ENCODE assay signal across 28 mouse cellular contexts in the genomic region with DNA sequence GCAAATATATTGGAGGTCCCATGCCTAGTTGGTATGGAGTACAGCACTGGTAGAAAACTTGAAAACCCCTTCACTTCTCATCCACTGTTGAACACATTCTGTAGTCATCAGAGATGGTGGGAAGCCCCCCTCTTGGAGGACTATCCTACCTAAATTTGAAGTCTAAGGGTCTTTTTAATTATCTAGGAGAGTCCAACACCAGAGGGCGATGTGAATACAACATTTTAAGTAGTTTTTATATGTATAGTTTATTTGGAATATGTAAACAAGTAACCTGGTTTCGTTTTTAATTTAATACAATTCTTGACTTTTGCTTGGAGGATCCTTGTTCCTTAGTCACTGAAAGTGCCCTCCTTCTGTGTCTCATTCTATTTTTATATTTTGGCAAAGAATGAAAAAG.
DNase-seq lines count a peak whose midpoint lies in the region; ATAC-seq and TF ChIP-seq lines count a peak whose summit lies in the region.
"Had no signal": no experiment of that assay in that cellular context is flagged by ENCODE, and none has a peak within 500 bp of the region (broad histone marks: within the 10 kb centered on the region; RNA-seq: fewer than 3 reads in every experiment).

No protein-coding gene starts in this region.

- no peaks in the 10 kb centered on the region for H3K9me3 ChIP-seq in hindbrain, postnatal 0 days (ENCODE audit: low read length)
- H3K9me3 ChIP-seq in hindbrain, embryonic 13.5 days: no peaks in the 10 kb centered on the region
- H3K9me3 ChIP-seq: heart, embryonic 10.5 days; hindbrain, embryonic 12.5 days; limb, embryonic 10.5 days; limb, embryonic 15.5 days; liver, embryonic 13.5 days; midbrain, embryonic 12.5 days had no signal

- no peak overlapping the region for H3K9ac ChIP-seq in hindbrain, postnatal 0 days (replicated peaks; ENCODE audit: low read length)
- no peak overlapping the region for H3K9ac ChIP-seq in hindbrain, embryonic 13.5 days
- H3K9ac ChIP-seq: hindbrain, embryonic 12.5 days; limb, embryonic 15.5 days; liver, embryonic 13.5 days; midbrain, embryonic 12.5 days had no signal

- DNase-seq in hindbrain, postnatal 0 days (ENCODE audit: low spot score): peak; percentile 54
- DNase-seq in left cerebral cortex, adult 2 months (ENCODE audit: extremely low spot score in 1 of 2, low spot score in 2 of 2): no peak
- no peak for DNase-seq in left cerebral cortex, adult 8-10 months (ENCODE audit: low spot score in 2 of 2)
- DNase-seq in 3T3-L1 (ENCODE audit: low read depth, low spot score): peak; percentile 10
- DNase-seq in adipocyte (ENCODE audit: low spot score): peak; percentile 4
- DNase-seq in thymus, adult 18-20 months: no peak
- DNase-seq: adrenal gland, adult 8-10 months; B cell, adult 2 months; cerebellum, adult 8-10 months; gastrocnemius, postnatal 14 days; heart, postnatal 36 days; kidney, adult 8-10 months; kidney, postnatal 10 days; liver, embryonic 13.5 days; lung, adult 18-20 months; lung, postnatal 36 days; right cerebral cortex, postnatal 25 days; spleen, adult 18-20 months; thymus, adult 2 months; thymus, postnatal 36 days had no signal

- peak; percentile 32 for TF ChIP-seq CTCF in hindbrain, postnatal 0 days (IDR thresholded peaks at IDR 0.05; ENCODE audit: low read depth)
- TF ChIP-seq CTCF in left cerebral cortex, adult 2 months (IDR thresholded peaks at IDR 0.05): peak; percentile 34

- ATAC-seq in hindbrain, postnatal 0 days: no peak
- no peak for ATAC-seq in hindbrain, embryonic 13.5 days (ENCODE audit: low FRiP score)
- ATAC-seq: activated CD4-positive, CD25-positive, alpha-beta regulatory T cell, adult 4 months; forebrain, embryonic 14.5 days had no signal

- H3K4me3 ChIP-seq in hindbrain, postnatal 0 days (ENCODE audit: low read length): no peak overlapping the region
- no peak overlapping the region for H3K4me3 ChIP-seq in hindbrain, embryonic 13.5 days
- no peak overlapping the region for H3K4me3 ChIP-seq in left cerebral cortex, adult 2 months
- H3K4me3 ChIP-seq: heart, embryonic 10.5 days; hindbrain, embryonic 12.5 days; limb, embryonic 10.5 days; limb, embryonic 15.5 days; liver, embryonic 13.5 days; midbrain, embryonic 12.5 days had no signal

- WGBS in hindbrain, postnatal 0 days: 80% methylated on average over 2 of the region's 2 CpGs
- WGBS in hindbrain, embryonic 13.5 days: 80% methylated on average over 2 of the region's 2 CpGs

- no peaks in the 10 kb centered on the region for H3K27me3 ChIP-seq in hindbrain, postnatal 0 days (ENCODE audit: insufficient read depth, low read length)
- H3K27me3 ChIP-seq in hindbrain, embryonic 13.5 days: 0 out of 2 replicates have a peak, but pooled peaks cover 17% of the 10 kb centered on the region
- H3K27me3 ChIP-seq: hindbrain, embryonic 12.5 days; limb, embryonic 15.5 days; liver, embryonic 13.5 days had no signal

- peaks cover 3% of the 10 kb centered on the region; the same call in 1 of the 2 replicates for H3K4me1 ChIP-seq in hindbrain, postnatal 0 days (ENCODE audit: insufficient read depth, low read length)
- H3K4me1 ChIP-seq in hindbrain, embryonic 13.5 days (replicated peaks): peaks cover 20% of the 10 kb centered on the region
- H3K4me1 ChIP-seq: limb, embryonic 10.5 days; limb, embryonic 15.5 days; liver, embryonic 13.5 days had no signal

- no peak overlapping the region for H3K27ac ChIP-seq in hindbrain, postnatal 0 days
- no peak overlapping the region for H3K27ac ChIP-seq in hindbrain, embryonic 13.5 days
- H3K27ac ChIP-seq in left cerebral cortex, adult 2 months: no peak overlapping the region
- H3K27ac ChIP-seq: heart, embryonic 10.5 days; hindbrain, embryonic 12.5 days; limb, embryonic 10.5 days; limb, embryonic 15.5 days; liver, embryonic 13.5 days; midbrain, embryonic 12.5 days had no signal

- H3K36me3 ChIP-seq in hindbrain, postnatal 0 days (ENCODE audit: insufficient read depth, low read length): no peaks in the 10 kb centered on the region
- no peaks in the 10 kb centered on the region for H3K36me3 ChIP-seq in hindbrain, embryonic 13.5 days
- H3K36me3 ChIP-seq: heart, embryonic 10.5 days; hindbrain, embryonic 12.5 days; limb, embryonic 10.5 days; limb, embryonic 15.5 days; liver, embryonic 13.5 days; midbrain, embryonic 12.5 days had no signal

- no peak overlapping the region for H3K4me2 ChIP-seq in hindbrain, postnatal 0 days (ENCODE audit: low read depth, low read length)
- no peak overlapping the region for H3K4me2 ChIP-seq in hindbrain, embryonic 13.5 days
- H3K4me2 ChIP-seq: hindbrain, embryonic 12.5 days; limb, embryonic 15.5 days; liver, embryonic 13.5 days; midbrain, embryonic 12.5 days had no signal

- intact Hi-C loops in left cerebral cortex, adult 2 months (cut with DNase I): no loop called here

Comparison
In these comparisons a context has a peak if more than half of its experiments do, and no peak if none do; other contexts are left out.
1. DNase-seq: peak in hindbrain, postnatal 0 days (single experiment), 3T3-L1 (single experiment) and adipocyte (single experiment); none in left cerebral cortex, adult 2 months (0 of 2), left cerebral cortex, adult 8-10 months (0 of 2) and thymus, adult 18-20 months (0 of 2).